Mouse (Mus musculus) retina, embryonic 14.5 days (tissue): ENCODE measurements around the gene Tent5c.
"Not testable (repeated sequence)": the region's sequence is repeated elsewhere in the genome, so short reads cannot be mapped to it uniquely, and the experiment has no call there.

Source experiments
- DNase-seq: peaks from one replicate; pipeline ENCODE4 v3.0.0-alpha.2; 2015; ENCODE audit warnings: low spot score

Tent5c gene

GRCm38 (mm10) chr3:100439088-100439487, 50.0 kb downstream of the Tent5c start:
- no peak for DNase-seq

- DNase-seq, result no peak
Measured at GRCm38 (mm10) chr3:100438461-100439002, 50.6 kb downstream of the Tent5c start.

- DNase-seq, result no peak
Measured at GRCm38 (mm10) chr3:100436756-100437155, 52.4 kb downstream of the Tent5c start.

GRCm38 (mm10) chr3:100431705-100432104, 57.4 kb downstream of the Tent5c start:
- no peak for DNase-seq

- no peak for DNase-seq
Measured at GRCm38 (mm10) chr3:100430731-100431130, 58.4 kb downstream of the Tent5c start.

GRCm38 (mm10) chr3:100430101-100430500, 59.0 kb downstream of the Tent5c start:
- DNase-seq, result no peak

- DNase-seq, result no peak
Measured at GRCm38 (mm10) chr3:100429667-100430066, 59.5 kb downstream of the Tent5c start.

GRCm38 (mm10) chr3:100427548-100427947, 61.6 kb downstream of the Tent5c start:
- DNase-seq, result no peak

- peak; percentile 82 for DNase-seq
Measured at GRCm38 (mm10) chr3:100422392-100423167, 66.5 kb downstream of the Tent5c start.

GRCm38 (mm10) chr3:100421354-100421753, 67.8 kb downstream of the Tent5c start:
- no peak for DNase-seq

- no peak for DNase-seq
Measured at GRCm38 (mm10) chr3:100420691-100421056, 68.5 kb downstream of the Tent5c start.

- DNase-seq, result no peak
Measured at GRCm38 (mm10) chr3:100419962-100420690, 69.0 kb downstream of the Tent5c start.

- DNase-seq, result no peak
Measured at GRCm38 (mm10) chr3:100418387-100418786, 70.7 kb downstream of the Tent5c start.

- peak; percentile 65 for DNase-seq
Measured at GRCm38 (mm10) chr3:100417772-100418311, 71.3 kb downstream of the Tent5c start.

GRCm38 (mm10) chr3:100415671-100416070, 73.5 kb downstream of the Tent5c start:
- no peak for DNase-seq

GRCm38 (mm10) chr3:100413586-100413985, 75.5 kb downstream of the Tent5c start:
- not testable (repeated sequence) for DNase-seq

- DNase-seq, result no peak
Measured at GRCm38 (mm10) chr3:100411945-100412344, 77.2 kb downstream of the Tent5c start.

GRCm38 (mm10) chr3:100409280-100409679, 79.8 kb downstream of the Tent5c start:
- DNase-seq, result no peak

GRCm38 (mm10) chr3:100408351-100409043, 80.6 kb downstream of the Tent5c start:
- DNase-seq, result no peak

- no peak for DNase-seq
Measured at GRCm38 (mm10) chr3:100402656-100403055, 86.5 kb downstream of the Tent5c start.
